Mouse (Mus musculus): ENCODE data around the gene Hs3st2. TPM values are rescaled to one million over a fixed set of nuclear protein-coding genes. Genes with fewer than 3 reads are reported as not detected.

The Hs3st2 gene
- polyA plus RNA-seq, 1 experiment from 2014 or later: not detected

DNA sequence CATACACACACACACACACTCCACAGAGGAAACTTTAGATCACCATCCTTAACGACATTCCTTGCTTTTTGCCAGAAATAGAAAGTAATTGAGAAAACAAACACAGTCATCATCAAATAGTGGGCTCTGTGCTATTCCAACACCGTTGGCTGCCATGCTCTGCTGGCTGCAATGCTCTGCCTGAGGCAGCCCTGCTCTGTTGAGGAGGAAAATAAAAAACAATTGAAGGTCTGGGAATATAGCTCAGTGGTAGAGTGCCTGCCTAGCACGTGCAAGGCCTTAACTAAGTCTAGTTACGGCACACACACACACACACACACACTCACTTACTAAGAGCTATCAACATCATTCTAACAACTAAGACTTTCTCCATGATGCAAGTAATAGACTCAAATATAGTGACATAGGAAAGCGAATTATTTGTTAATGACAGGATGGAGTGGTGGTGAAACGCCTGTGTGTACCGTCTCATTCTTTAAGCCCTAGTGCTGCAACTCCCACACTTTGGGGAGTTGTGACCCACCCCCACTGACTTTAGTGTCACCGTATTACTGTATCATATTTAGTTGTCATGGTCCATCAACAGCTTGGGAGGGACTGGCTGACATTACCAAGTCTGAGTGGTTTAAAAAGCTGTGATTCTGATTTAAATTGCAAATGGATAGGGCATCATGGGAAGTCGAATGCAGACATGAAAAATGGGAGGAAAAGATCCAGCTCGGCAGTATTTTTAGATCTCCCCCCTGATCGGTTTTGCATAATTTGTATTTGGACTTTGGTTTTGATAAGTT is 19.3 kb downstream of the Hs3st2 start:
- 72% methylated on average over 11 of the region's 11 CpGs for WGBS
- H3K36me3 ChIP-seq (ENCODE audit: insufficient read depth, low read length): no peaks in the 10 kb centered on the region
- H3K4me1 ChIP-seq (ENCODE audit: insufficient read depth, low read depth, low read length): no peaks in the 10 kb centered on the region
- ATAC-seq: no peak
- H3K4me3 ChIP-seq (ENCODE audit: low read depth, low read length): no peak overlapping the region
- no peaks in the 10 kb centered on the region for H3K9me3 ChIP-seq (ENCODE audit: low read length)
- no peak for TF ChIP-seq CTCF (IDR thresholded peaks at IDR 0.05)
- TF ChIP-seq EP300 (IDR thresholded peaks at IDR 0.05): no peak
- H3K4me2 ChIP-seq (replicated peaks; ENCODE audit: low read depth, low read length): no peak overlapping the region
- H3K27me3 ChIP-seq (replicated peaks; ENCODE audit: insufficient read depth, low read length): no peaks in the 10 kb centered on the region
- H3K27ac ChIP-seq (ENCODE audit: low read length): no peak overlapping the region
- DNase-seq (ENCODE audit: low spot score): no peak
- H3K9ac ChIP-seq (replicated peaks; ENCODE audit: low read depth): no peak overlapping the region

DNA sequence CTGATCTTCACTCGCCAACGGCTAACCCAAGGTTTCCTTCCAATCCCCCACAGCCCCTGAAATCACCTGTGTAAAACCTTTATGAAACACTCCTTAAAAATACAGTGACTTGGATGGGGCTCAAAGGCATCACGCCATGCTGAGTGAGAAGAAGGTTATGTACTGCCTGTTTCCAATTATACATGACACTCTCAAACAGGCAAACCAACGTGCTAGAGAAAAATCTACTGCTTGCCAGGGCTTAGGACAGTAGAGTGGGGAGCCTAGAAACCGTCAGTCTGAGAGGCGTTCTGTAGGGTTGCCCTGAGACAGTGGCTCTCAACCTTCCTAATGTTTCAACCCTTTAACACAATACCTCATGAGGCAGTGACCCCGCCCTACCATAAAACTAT is 19.8 kb downstream of the Hs3st2 start:
- no peak overlapping the region for H3K27ac ChIP-seq (ENCODE audit: low read length)
- ATAC-seq: no peak
- no peak overlapping the region for H3K9ac ChIP-seq (replicated peaks; ENCODE audit: low read depth)
- no peak overlapping the region for H3K4me2 ChIP-seq (replicated peaks; ENCODE audit: low read depth, low read length)
- no peak for DNase-seq (ENCODE audit: low spot score)
- no peaks in the 10 kb centered on the region for H3K36me3 ChIP-seq (ENCODE audit: insufficient read depth, low read length)
- no peaks in the 10 kb centered on the region for H3K9me3 ChIP-seq (ENCODE audit: low read length)
- H3K27me3 ChIP-seq (replicated peaks; ENCODE audit: insufficient read depth, low read length): no peaks in the 10 kb centered on the region
- no peaks in the 10 kb centered on the region for H3K4me1 ChIP-seq (ENCODE audit: insufficient read depth, low read depth, low read length)
- 76% methylated on average over 7 of the region's 7 CpGs for WGBS
- no peak overlapping the region for H3K4me3 ChIP-seq (ENCODE audit: low read depth, low read length)
- TF ChIP-seq EP300 (IDR thresholded peaks at IDR 0.05) (no peak), CTCF (IDR thresholded peaks at IDR 0.05) (no peak)

DNA sequence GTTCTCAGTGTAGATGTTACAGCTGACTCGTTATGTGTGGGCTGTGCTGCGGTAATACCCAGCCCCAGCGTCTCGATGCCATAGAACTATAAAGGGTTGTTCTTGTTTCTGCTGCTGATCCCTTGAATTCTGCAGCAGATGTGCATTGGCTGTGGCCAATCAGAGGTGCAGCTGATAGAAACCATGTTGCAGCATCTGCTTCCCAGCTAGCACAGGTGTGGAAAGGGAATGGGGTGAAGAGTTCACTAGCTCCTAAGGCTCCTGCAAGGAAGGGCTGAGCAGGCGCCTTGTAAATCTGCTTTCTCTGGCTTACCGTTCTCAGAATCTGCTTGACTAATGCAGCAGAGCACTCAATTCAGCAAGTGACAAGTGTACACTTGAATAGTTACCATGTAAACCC is 45.2 kb downstream of the Hs3st2 start:
- ATAC-seq (no peak), DNase-seq (ENCODE audit: low spot score) (no peak)
- 75% methylated on average over 6 of the region's 6 CpGs for WGBS
- no peaks in the 10 kb centered on the region for H3K36me3 ChIP-seq (ENCODE audit: insufficient read depth, low read length)
- H3K9me3 ChIP-seq (ENCODE audit: low read length): no peaks in the 10 kb centered on the region
- no peak overlapping the region for H3K9ac ChIP-seq (replicated peaks; ENCODE audit: low read depth)
- no peaks in the 10 kb centered on the region for H3K27me3 ChIP-seq (replicated peaks; ENCODE audit: insufficient read depth, low read length)
- H3K27ac ChIP-seq (ENCODE audit: low read length): no peak overlapping the region
- H3K4me1 ChIP-seq (ENCODE audit: insufficient read depth, low read depth, low read length): no peaks in the 10 kb centered on the region
- no peak overlapping the region for H3K4me3 ChIP-seq (ENCODE audit: low read depth, low read length)
- H3K4me2 ChIP-seq (replicated peaks; ENCODE audit: low read depth, low read length): no peak overlapping the region
- TF ChIP-seq EP300 (IDR thresholded peaks at IDR 0.05) (no peak), CTCF (IDR thresholded peaks at IDR 0.05) (no peak)

DNA sequence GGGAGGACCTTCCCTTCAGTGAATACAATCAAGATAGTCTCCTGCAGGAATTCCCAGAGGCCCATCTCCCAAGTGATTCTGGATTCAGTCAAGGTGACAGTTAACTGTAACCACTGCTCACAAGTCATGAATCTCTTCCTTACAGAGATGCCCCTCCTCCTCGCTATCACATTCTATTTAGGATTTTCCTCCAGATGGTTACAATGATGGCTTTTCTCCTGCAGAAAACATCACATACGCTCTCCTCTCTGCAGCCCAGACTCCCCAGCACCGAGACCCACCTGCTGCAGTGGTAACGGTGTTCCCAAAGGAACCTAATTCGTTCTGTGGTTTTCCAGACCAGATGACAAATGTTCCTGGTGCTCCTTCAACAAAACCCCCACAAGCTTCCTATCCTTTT is 49.5 kb downstream of the Hs3st2 start:
- WGBS: 73% methylated on average over 5 of the region's 5 CpGs
- Histone ChIP-seq H3K4me1 (ENCODE audit: insufficient read depth, low read depth, low read length) (no peaks in the 10 kb centered on the region), H3K27me3 (replicated peaks; ENCODE audit: insufficient read depth, low read length) (no peaks in the 10 kb centered on the region), H3K36me3 (ENCODE audit: insufficient read depth, low read length) (no peaks in the 10 kb centered on the region), H3K27ac (ENCODE audit: low read length) (no peak overlapping the region), H3K9me3 (ENCODE audit: low read length) (no peaks in the 10 kb centered on the region), H3K9ac (replicated peaks; ENCODE audit: low read depth) (no peak overlapping the region), H3K4me2 (replicated peaks; ENCODE audit: low read depth, low read length) (no peak overlapping the region), H3K4me3 (ENCODE audit: low read depth, low read length) (no peak overlapping the region)
- DNase-seq (ENCODE audit: low spot score): no peak
- no peak for TF ChIP-seq EP300 (IDR thresholded peaks at IDR 0.05)
- no peak for TF ChIP-seq CTCF (IDR thresholded peaks at IDR 0.05)
- ATAC-seq: no peak

DNA sequence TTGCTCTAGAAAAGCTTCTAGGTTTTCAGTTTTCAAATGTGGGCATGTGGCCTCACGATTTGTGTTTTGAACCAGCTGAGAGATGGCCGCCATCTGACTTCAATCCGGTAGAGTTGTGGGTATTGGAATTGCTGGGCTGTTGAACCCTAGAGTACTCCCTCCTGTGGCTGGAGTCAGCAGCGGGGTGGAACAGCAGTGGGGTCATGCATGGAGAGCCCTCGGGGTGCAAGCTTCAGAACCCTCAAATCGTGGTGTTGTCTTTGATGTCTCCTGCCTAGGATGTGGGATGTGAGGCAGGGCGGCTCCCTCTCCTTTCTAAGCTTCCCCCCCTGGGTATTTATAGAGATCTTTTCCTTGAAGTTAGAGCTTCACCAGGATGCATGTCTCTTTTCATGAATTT is 52.7 kb downstream of the Hs3st2 start:
- WGBS: 61% methylated on average over 7 of the region's 7 CpGs
- H3K9ac ChIP-seq (replicated peaks; ENCODE audit: low read depth): no peak overlapping the region
- no peak for ATAC-seq

DNA sequence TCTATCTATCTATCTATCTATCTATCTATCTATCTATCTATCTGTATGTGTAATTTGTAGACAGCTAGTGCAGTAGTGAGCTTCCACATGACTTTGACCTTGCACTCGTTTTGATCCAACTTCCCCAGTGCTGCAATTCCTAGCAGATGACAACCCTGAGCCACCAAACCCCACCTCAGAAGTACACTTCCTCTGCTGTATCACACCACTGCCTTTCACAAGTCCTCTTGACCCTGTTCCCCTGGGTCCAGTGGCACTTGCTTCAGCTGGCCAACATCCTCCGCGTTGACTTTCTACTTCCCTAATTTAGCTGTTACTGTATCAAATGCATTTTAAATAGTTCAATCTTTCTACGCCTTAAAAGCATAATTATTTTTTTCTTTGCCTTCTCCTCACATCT is 54.6 kb downstream of the Hs3st2 start:
- no peak for TF ChIP-seq CTCF (IDR thresholded peaks at IDR 0.05)
- no peak for TF ChIP-seq EP300 (IDR thresholded peaks at IDR 0.05)
- no peaks in the 10 kb centered on the region for H3K4me1 ChIP-seq (ENCODE audit: insufficient read depth, low read depth, low read length)
- ATAC-seq (no peak), DNase-seq (ENCODE audit: low spot score) (peak; percentile 57)
- H3K4me2 ChIP-seq (replicated peaks; ENCODE audit: low read depth, low read length): no peak overlapping the region
- H3K36me3 ChIP-seq (ENCODE audit: insufficient read depth, low read length): no peaks in the 10 kb centered on the region
- 75% methylated on average over 4 of the region's 4 CpGs for WGBS
- no peaks in the 10 kb centered on the region for H3K9me3 ChIP-seq (ENCODE audit: low read length)
- H3K9ac ChIP-seq (replicated peaks; ENCODE audit: low read depth): no peak overlapping the region
- no peak overlapping the region for H3K4me3 ChIP-seq (ENCODE audit: low read depth, low read length)
- H3K27ac ChIP-seq (ENCODE audit: low read length): no peak overlapping the region
- no peaks in the 10 kb centered on the region for H3K27me3 ChIP-seq (replicated peaks; ENCODE audit: insufficient read depth, low read length)

More for the DNA sequence above, 52.7 kb downstream of the Hs3st2 start:
- no peaks in the 10 kb centered on the region for H3K4me1 ChIP-seq (ENCODE audit: insufficient read depth, low read depth, low read length)
- DNase-seq (ENCODE audit: low spot score): no peak
- H3K9me3 ChIP-seq (ENCODE audit: low read length): no peaks in the 10 kb centered on the region
- TF ChIP-seq CTCF (IDR thresholded peaks at IDR 0.05) (no peak), EP300 (IDR thresholded peaks at IDR 0.05) (no peak)
- H3K27me3 ChIP-seq (replicated peaks; ENCODE audit: insufficient read depth, low read length): no peaks in the 10 kb centered on the region
- H3K27ac ChIP-seq (ENCODE audit: low read length): no peak overlapping the region
- no peak overlapping the region for H3K4me3 ChIP-seq (ENCODE audit: low read depth, low read length)
- H3K36me3 ChIP-seq (ENCODE audit: insufficient read depth, low read length): no peaks in the 10 kb centered on the region
- H3K4me2 ChIP-seq (replicated peaks; ENCODE audit: low read depth, low read length): no peak overlapping the region

Measured in lung, postnatal 0 days (tissue).